Mouse (Mus musculus): ENCODE measurements at regions not wholly inside any gene's neighbourhood (a gene's known extent, or its start where the extent isn't known, plus 50 kb on each side); places are given as distances from the start of the nearest gene placed in this dataset.
A peak's percentile ranks its signal among the peaks of the same experiment; 100 is the strongest.

DNA sequence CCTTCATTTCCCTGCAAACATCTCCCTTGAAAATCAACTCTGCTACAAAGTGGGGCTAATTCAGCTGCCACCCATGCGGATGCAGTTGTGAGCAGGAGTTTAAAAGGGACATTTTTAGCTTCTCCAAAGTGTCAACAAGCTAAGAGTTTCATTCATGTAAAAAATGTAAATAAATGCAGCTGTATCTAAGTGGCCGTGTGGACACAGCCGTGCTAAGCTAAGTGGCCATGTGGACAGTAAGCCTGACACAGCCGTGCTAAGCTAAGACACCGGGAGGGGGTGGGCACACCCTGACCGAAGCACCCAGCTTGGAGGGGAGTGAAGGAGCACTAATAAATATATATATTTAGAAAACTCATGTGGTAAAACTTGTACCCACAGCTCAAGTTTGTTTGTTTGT lies 52.6 kb upstream of the Cnih3 start:
- peak; percentile 54 for DNase-seq (ENCODE audit: low read depth, low spot score)

DNA sequence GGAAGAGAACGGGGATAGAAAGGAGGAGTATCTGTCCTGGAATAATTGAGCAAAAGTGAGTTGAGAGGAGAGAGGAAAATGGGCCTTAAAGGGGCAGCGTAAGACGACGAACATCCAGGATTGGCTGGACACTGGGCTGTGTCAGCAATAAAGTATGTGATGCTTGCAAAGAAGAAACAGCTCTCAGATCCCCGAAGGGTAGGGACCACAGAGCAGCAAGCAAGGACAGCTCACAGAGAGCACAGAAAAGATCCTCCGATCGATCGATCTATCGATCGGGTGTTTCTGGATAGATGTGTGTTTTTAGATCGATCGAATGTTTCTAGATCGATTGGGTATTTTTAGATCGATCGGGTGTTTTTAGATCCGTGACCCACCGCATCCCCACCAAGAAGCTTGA lies 50.3 kb upstream of the Cnih3 start:
- DNase-seq (ENCODE audit: low read depth, low spot score) = no peak

Measured in brain, adult 2 months (tissue).